In genomic region chr7:125757896-125758623, GRCm38 (mm10) we compare ENCODE assay signal across 21 mouse cellular contexts. TPM values are rescaled to one million over a fixed set of nuclear protein-coding genes. Genes with fewer than 3 reads are reported as not detected.
A peak's percentile ranks its signal among the peaks of the same experiment; 100 is the strongest.
DNase-seq lines count a peak whose midpoint lies in the region; ATAC-seq and TF ChIP-seq lines count a peak whose summit lies in the region.
"Had no signal": no experiment of that assay in that cellular context is flagged by ENCODE, and none has a peak within 500 bp of the region (broad histone marks: within the 10 kb centered on the region; RNA-seq: fewer than 3 reads in every experiment).

No protein-coding gene starts in this region.

- H3K4me2 ChIP-seq in heart, embryonic 16.5 days (ENCODE audit: low read depth, low read length): no peak overlapping the region
- H3K4me2 ChIP-seq in heart, embryonic 11.5 days: no peak overlapping the region
- H3K4me2 ChIP-seq in kidney, embryonic 15.5 days: no peak overlapping the region
- H3K4me2 ChIP-seq: embryonic facial prominence, embryonic 12.5 days; forebrain, embryonic 12.5 days; hindbrain, embryonic 12.5 days had no signal

- peak overlapping the region; percentile 78 for H3K27ac ChIP-seq in heart, embryonic 10.5 days
- peak overlapping the region; percentile 68 for H3K27ac ChIP-seq in heart, embryonic 16.5 days (ENCODE audit: low read length)
- H3K27ac ChIP-seq in heart, embryonic 11.5 days (ENCODE audit: low read depth, low read length): no peak overlapping the region
- H3K27ac ChIP-seq in kidney, adult 2 months (ENCODE audit: insufficient read depth, low read depth, low read length): 0 out of 2 replicates have a peak overlapping the region, but pooled peaks have one; percentile 2
- H3K27ac ChIP-seq in kidney, embryonic 15.5 days: no peak overlapping the region
- H3K27ac ChIP-seq: embryonic facial prominence, embryonic 12.5 days; forebrain, embryonic 12.5 days; hindbrain, embryonic 12.5 days had no signal

- WGBS in heart, embryonic 10.5 days: 58% methylated on average over 6 of the region's 6 CpGs
- 47% methylated on average over 6 of the region's 6 CpGs for WGBS in heart, embryonic 16.5 days
- 48% methylated on average over 6 of the region's 6 CpGs for WGBS in heart, embryonic 11.5 days (ENCODE audit: insufficient replicate concordance)
- 62% methylated on average over 6 of the region's 6 CpGs for WGBS in kidney, adult 2 months
- WGBS in kidney, embryonic 15.5 days: 74% methylated on average over 6 of the region's 6 CpGs

- no peak for TF ChIP-seq CTCF in kidney, adult 2 months (conservative IDR thresholded peaks at IDR 0.05; ENCODE audit: insufficient read depth, insufficient read length, low read depth, low read length)

- peaks cover 11% of the 10 kb centered on the region; the same call in 1 of the 2 replicates for H3K36me3 ChIP-seq in heart, embryonic 10.5 days
- H3K36me3 ChIP-seq in heart, embryonic 16.5 days (ENCODE audit: control insufficient read depth, insufficient read depth): peaks cover 3% of the 10 kb centered on the region; the same call in 1 of the 2 replicates
- no peaks in the 10 kb centered on the region for H3K36me3 ChIP-seq in heart, embryonic 11.5 days (ENCODE audit: control insufficient read depth, insufficient read depth, low read length)
- H3K36me3 ChIP-seq in kidney, adult 2 months (ENCODE audit: control insufficient read depth, insufficient read depth, low read length): no peaks in the 10 kb centered on the region
- H3K36me3 ChIP-seq in kidney, embryonic 15.5 days: peaks cover 28% of the 10 kb centered on the region

- no peaks in the 10 kb centered on the region for H3K9me3 ChIP-seq in heart, embryonic 10.5 days
- H3K9me3 ChIP-seq in heart, embryonic 16.5 days (replicated peaks; ENCODE audit: control insufficient read depth, low read length): no peaks in the 10 kb centered on the region
- H3K9me3 ChIP-seq in heart, embryonic 11.5 days (replicated peaks; ENCODE audit: control insufficient read depth, low read length): no peaks in the 10 kb centered on the region
- H3K9me3 ChIP-seq in kidney, embryonic 15.5 days (replicated peaks): no peaks in the 10 kb centered on the region
- H3K9me3 ChIP-seq: embryonic facial prominence, embryonic 12.5 days; forebrain, embryonic 12.5 days; hindbrain, embryonic 12.5 days had no signal

- ATAC-seq in heart, embryonic 16.5 days (replicated peaks; ENCODE audit: extremely low read depth, insufficient read depth, low FRiP score): no peak
- no peak for ATAC-seq in heart, embryonic 11.5 days (replicated peaks; ENCODE audit: insufficient number of reproducible peaks, low FRiP score, low TSS enrichment)
- no peak for ATAC-seq in kidney, embryonic 15.5 days (replicated peaks; ENCODE audit: low FRiP score)
- ATAC-seq: forebrain, embryonic 16.5 days; hindbrain, embryonic 16.5 days; inflammation-experienced regulatory T-cells, adult 6 months had no signal

- no peak for TF ChIP-seq POLR2A in kidney, adult 2 months (IDR thresholded peaks at IDR 0.05; ENCODE audit: low read depth, low read length)

- no peak overlapping the region for H3K9ac ChIP-seq in heart, embryonic 16.5 days (ENCODE audit: low read length)
- no peak overlapping the region for H3K9ac ChIP-seq in heart, embryonic 11.5 days (ENCODE audit: low read depth, low read length)
- no peak overlapping the region for H3K9ac ChIP-seq in kidney, embryonic 15.5 days
- H3K9ac ChIP-seq: embryonic facial prominence, embryonic 12.5 days; forebrain, embryonic 12.5 days; hindbrain, embryonic 12.5 days had no signal

- peaks cover 43% of the 10 kb centered on the region for H3K4me1 ChIP-seq in heart, embryonic 10.5 days
- peaks cover 43% of the 10 kb centered on the region for H3K4me1 ChIP-seq in heart, embryonic 16.5 days (ENCODE audit: control insufficient read depth, insufficient read depth, low read length)
- peaks cover 26% of the 10 kb centered on the region for H3K4me1 ChIP-seq in heart, embryonic 11.5 days (ENCODE audit: control insufficient read depth, insufficient read depth, low read length)
- peaks cover 5% of the 10 kb centered on the region; the same call in 1 of the 2 replicates for H3K4me1 ChIP-seq in kidney, adult 2 months (ENCODE audit: control insufficient read depth, insufficient read depth, low read length)
- 0 out of 2 replicates have a peak, but pooled peaks cover 3% of the 10 kb centered on the region for H3K4me1 ChIP-seq in kidney, embryonic 15.5 days
- H3K4me1 ChIP-seq: embryonic facial prominence, embryonic 12.5 days had no signal

- no peak for DNase-seq in heart, embryonic 10.5 days (ENCODE audit: low spot score)
- no peak for DNase-seq in heart, postnatal 14 days
- peak; percentile 76 for DNase-seq in kidney, adult 2 months
- peak; percentile 40 for DNase-seq in lung, postnatal 25 days (ENCODE audit: low spot score)
- DNase-seq in lung, postnatal 4 days: no peak
- DNase-seq: adrenal gland, postnatal 10 days; cerebellum, adult 11 months; cerebellum, adult 8-10 months; cerebellum, postnatal 14 days; embryo, embryonic 11 days; gastrocnemius, postnatal 10 days; heart, postnatal 4 days had no signal

- intact Hi-C loops in heart, postnatal 14 days (cut with DNase I): no loop called here

- no peak overlapping the region for H3K4me3 ChIP-seq in heart, embryonic 10.5 days
- H3K4me3 ChIP-seq in heart, embryonic 16.5 days (ENCODE audit: low read length): no peak overlapping the region
- H3K4me3 ChIP-seq in heart, embryonic 11.5 days (ENCODE audit: low read depth, low read length): no peak overlapping the region
- no peak overlapping the region for H3K4me3 ChIP-seq in kidney, adult 2 months (ENCODE audit: insufficient read depth, low read depth, low read length)
- H3K4me3 ChIP-seq in kidney, embryonic 15.5 days (replicated peaks): no peak overlapping the region
- H3K4me3 ChIP-seq: embryonic facial prominence, embryonic 12.5 days; forebrain, embryonic 12.5 days; hindbrain, embryonic 12.5 days had no signal

- no peaks in the 10 kb centered on the region for H3K27me3 ChIP-seq in heart, embryonic 10.5 days (ENCODE audit: insufficient read depth, poor library complexity, severe bottlenecking)
- no peaks in the 10 kb centered on the region for H3K27me3 ChIP-seq in heart, embryonic 16.5 days (ENCODE audit: control insufficient read depth, insufficient read depth, low read length)
- no peaks in the 10 kb centered on the region for H3K27me3 ChIP-seq in heart, embryonic 11.5 days (ENCODE audit: control insufficient read depth, insufficient read depth, low read length)
- H3K27me3 ChIP-seq in kidney, adult 2 months (replicated peaks; ENCODE audit: control insufficient read depth, insufficient read depth, low read length): no peaks in the 10 kb centered on the region
- no peaks in the 10 kb centered on the region for H3K27me3 ChIP-seq in kidney, embryonic 15.5 days
- H3K27me3 ChIP-seq: embryonic facial prominence, embryonic 12.5 days; hindbrain, embryonic 12.5 days had no signal

RNA-seq across cellular contexts. Expression of gene D430042O09Rik, which starts 50.4 kb away (rescaled TPM):
- polyA plus RNA-seq in heart, embryonic 10.5 days (2016; fragmentation: Nextera tagmentation; extraction: Ambion mirVana): 9.2 and 11.1 TPM in 2 replicates
- 10 to 100 TPM; 11.7 to 15.2 TPM for total RNA-seq in heart, postnatal 14 days (2021)
- polyA plus RNA-seq in heart, embryonic 16.5 days (2015; fragmentation: Nextera tagmentation; extraction: Ambion mirVana): 7.9 and 8.0 TPM in 2 replicates
- polyA plus RNA-seq in heart, embryonic 11.5 days (2014; fragmentation: Nextera tagmentation; extraction: Ambion mirVana): 8.7 and 9.4 TPM in 2 replicates
- polyA plus RNA-seq in kidney, adult 2 months (2012; rRNA removed): 15.1 and 16.6 TPM in 2 replicates
- 9.3 and 10.1 TPM in 2 replicates for polyA plus RNA-seq in kidney, embryonic 15.5 days (2015; fragmentation: Nextera tagmentation; extraction: Ambion mirVana)

RNA-seq across cellular contexts. Expression of gene Gtf3c1, which starts 50.5 kb away (rescaled TPM):
- 36.2 and 43.6 TPM in 2 replicates for polyA plus RNA-seq in heart, embryonic 10.5 days (2016; fragmentation: Nextera tagmentation; extraction: Ambion mirVana)
- total RNA-seq in heart, postnatal 14 days (2021): 10 to 100 TPM; 68.4 to 72.4 TPM
- 25.8 and 32.4 TPM in 2 replicates for polyA plus RNA-seq in heart, embryonic 16.5 days (2015; fragmentation: Nextera tagmentation; extraction: Ambion mirVana)
- 32.1 and 33.2 TPM in 2 replicates for polyA plus RNA-seq in heart, embryonic 11.5 days (2014; fragmentation: Nextera tagmentation; extraction: Ambion mirVana)
- polyA plus RNA-seq in kidney, adult 2 months (2012; rRNA removed): 47.9 and 60.5 TPM in 2 replicates
- polyA plus RNA-seq in kidney, embryonic 15.5 days (2015; fragmentation: Nextera tagmentation; extraction: Ambion mirVana): 28.2 and 30.6 TPM in 2 replicates

Comparison
In these comparisons a context has a peak if more than half of its experiments do, and no peak if none do; other contexts are left out.
1. DNase-seq: peak in kidney, adult 2 months (single experiment) and lung, postnatal 25 days (single experiment); none in heart, embryonic 10.5 days (single experiment), heart, postnatal 14 days (0 of 2) and lung, postnatal 4 days (0 of 2).
2. H3K27ac ChIP-seq: peak in heart, embryonic 10.5 days (single experiment), heart, embryonic 16.5 days (single experiment) and kidney, adult 2 months (single experiment); none in heart, embryonic 11.5 days (single experiment) and kidney, embryonic 15.5 days (single experiment).